Mouse (Mus musculus) bone marrow, adult 2 months (tissue): Measurements from ENCODE around the gene Opn1sw.

Experiments used
- CTCF ChIP-seq: fragments of 200-500 bp; IDR thresholded peaks from 2 replicates; pipeline ENCODE4 v1.5.1; 2011; ENCODE audit warnings: low read length, control low read depth; ENCODE audit not compliant: control insufficient read depth, insufficient read depth
- POLR2A ChIP-seq: fragments of 200-500 bp; IDR thresholded peaks from 2 replicates; pipeline ENCODE4 v1.6.1; 2011; ENCODE audit warnings: low read depth, mild to moderate bottlenecking, control low read depth, low read length, borderline replicate concordance; ENCODE audit not compliant: control insufficient read depth

- TF ChIP-seq CTCF (no peak), POLR2A (no peak)
These were observed 18.1 kb upstream of the Opn1sw start for GRCm38 (mm10) chr6:29406412-29406811.
